Mouse (Mus musculus): ENCODE measurements around the gene Rpl24.

DNA sequence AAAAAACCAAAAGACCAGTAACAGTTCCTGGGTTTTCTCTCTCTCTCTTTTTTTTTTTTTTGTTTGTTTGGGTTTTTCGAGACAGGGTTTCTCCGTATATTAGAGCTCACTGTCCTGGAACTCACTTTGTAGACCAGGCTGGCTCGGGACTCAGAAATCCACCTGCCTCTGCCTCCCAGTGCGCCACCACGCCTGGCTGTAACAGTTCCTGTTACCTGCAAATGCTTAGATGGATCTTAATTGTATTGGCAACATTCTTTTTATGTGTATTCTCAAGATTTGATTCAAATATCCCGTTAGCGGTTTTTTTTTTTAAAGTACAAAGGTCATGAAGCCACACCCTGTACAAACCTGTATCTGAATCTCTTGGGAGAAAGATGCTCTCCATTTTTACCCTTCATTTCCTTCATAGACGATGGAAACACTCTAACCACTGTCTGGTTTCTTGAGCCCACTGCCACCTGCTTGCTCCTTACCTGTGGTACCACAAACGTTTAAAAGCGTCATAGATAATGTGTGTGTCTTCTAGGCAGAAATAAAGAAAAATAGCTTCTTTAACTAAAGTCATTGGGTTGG is 6.6 kb downstream of the Rpl24 start:
- TF ChIP-seq CTCF (IDR thresholded peaks at IDR 0.05; ENCODE audit: low read depth) (no peak), EP300 (IDR thresholded peaks at IDR 0.05; ENCODE audit: low read depth) (no peak)
